Mouse (Mus musculus) limb, embryonic 14.5 days (tissue): ENCODE measurements at regions not wholly inside any gene's neighbourhood (a gene's known extent, or its start where the extent isn't known, plus 50 kb on each side); places are given as distances from the start of the nearest gene placed in this dataset.

ENCODE experiments used
- ATAC-seq: fragments of 200-750 bp; cut with Nextera tagmentation; 2 replicates; pipeline ENCODE4 v1.8.0; 2017; ENCODE audit warnings: low read depth, moderate number of reproducible peaks, moderate TSS enrichment; ENCODE audit not compliant: low FRiP score
- DNase-seq: peaks from one replicate; pipeline ENCODE4 v3.0.0-alpha.2; 2015; ENCODE audit warnings: low spot score
- H3K27ac ChIP-seq: fragments of 300-500 bp; sonication (generic); replicated peaks from 2 replicates; pipeline ENCODE4 v1.5.1; 2014; ENCODE audit warnings: low read depth, mild to moderate bottlenecking, low read length, moderate library complexity, mixed read lengths
- H3K27me3 ChIP-seq: fragments of 300-500 bp; sonication (generic); 2 replicates; pipeline ENCODE4 v1.6.1; 2014; ENCODE audit warnings: low read length, mixed read lengths; ENCODE audit not compliant: control insufficient read depth, insufficient read depth
- H3K36me3 ChIP-seq: fragments of 300-500 bp; sonication (generic); 2 replicates; pipeline ENCODE4 v1.6.1; 2014; ENCODE audit warnings: mild to moderate bottlenecking, low read length, moderate library complexity, mixed read lengths; ENCODE audit not compliant: control insufficient read depth, insufficient read depth
- H3K4me1 ChIP-seq: fragments of 300-500 bp; sonication (generic); 2 replicates; pipeline ENCODE4 v1.6.1; 2014; ENCODE audit warnings: antibody characterized with exemption, low read length, mixed read lengths; ENCODE audit not compliant: control insufficient read depth, insufficient read depth
- H3K4me2 ChIP-seq: fragments of 300-500 bp; sonication (generic); replicated peaks from 2 replicates; pipeline ENCODE4 v1.6.1; 2014; ENCODE audit warnings: low read depth, mild to moderate bottlenecking, low read length, moderate library complexity; ENCODE audit not compliant: severe bottlenecking
- H3K4me3 ChIP-seq: fragments of 300-500 bp; sonication (generic); replicated peaks from 2 replicates; pipeline ENCODE4 v1.5.1; 2014; ENCODE audit warnings: low read length
- H3K9ac ChIP-seq: fragments of 300-500 bp; sonication (generic); 2 replicates; pipeline ENCODE4 v1.6.1; 2014; ENCODE audit warnings: mild to moderate bottlenecking, low read depth, low read length, moderate library complexity; ENCODE audit not compliant: severe bottlenecking
- H3K9me3 ChIP-seq: fragments of 300-500 bp; sonication (generic); 2 replicates; pipeline ENCODE4 v1.6.1; 2016; ENCODE audit warnings: low read length; ENCODE audit not compliant: control insufficient read depth
- POLR2A ChIP-seq: fragments of 200-500 bp; IDR thresholded peaks from 2 replicates; pipeline ENCODE4 v1.8.0; 2012; ENCODE audit warnings: inconsistent platforms, mild to moderate bottlenecking, moderate library complexity, borderline replicate concordance; ENCODE audit not compliant: insufficient read depth, insufficient read length; ENCODE audit errors: extremely low read depth
- WGBS: fragments of 180-500 bp; shearing (Covaris S2); extraction: QIAGEN DNeasy Blood & Tissue Kit; methylation state at CpG from one replicate; pipeline ENCODE4 v1.1.7; 2014; 5-methylcytosine and 5-hydroxymethylcytosine counted together

DNA sequence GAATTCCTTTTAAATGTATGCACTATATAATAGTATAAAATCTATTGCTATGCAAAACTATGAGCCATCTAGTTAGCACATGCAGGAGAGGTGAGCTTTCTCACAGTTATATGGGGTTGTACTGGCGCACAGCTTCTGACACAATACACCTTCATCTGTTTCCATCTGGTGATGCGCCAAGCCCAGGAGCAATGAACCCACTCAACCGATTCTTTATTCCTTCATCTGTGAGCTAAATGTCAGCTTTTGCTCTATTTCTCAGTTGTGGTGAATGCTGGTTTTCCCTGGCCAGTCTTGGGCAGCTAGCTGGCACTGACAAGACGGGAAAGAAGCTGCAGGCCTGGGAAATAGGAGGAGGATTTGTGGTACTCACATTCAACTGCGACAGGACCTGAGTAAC lies 225.4 kb downstream of the Gm19410 start:
- no peak for TF ChIP-seq POLR2A
- Histone ChIP-seq H3K27ac (no peak overlapping the region), H3K36me3 (no peaks in the 10 kb centered on the region), H3K27me3 (no peaks in the 10 kb centered on the region), H3K4me3 (no peak overlapping the region), H3K4me2 (no peak overlapping the region), H3K4me1 (no peaks in the 10 kb centered on the region), H3K9ac (no peak overlapping the region), H3K9me3 (no peaks in the 10 kb centered on the region)
- DNase-seq (no peak), ATAC-seq (no peak)
- WGBS, result 83% methylated on average over 5 of the region's 5 CpGs

DNA sequence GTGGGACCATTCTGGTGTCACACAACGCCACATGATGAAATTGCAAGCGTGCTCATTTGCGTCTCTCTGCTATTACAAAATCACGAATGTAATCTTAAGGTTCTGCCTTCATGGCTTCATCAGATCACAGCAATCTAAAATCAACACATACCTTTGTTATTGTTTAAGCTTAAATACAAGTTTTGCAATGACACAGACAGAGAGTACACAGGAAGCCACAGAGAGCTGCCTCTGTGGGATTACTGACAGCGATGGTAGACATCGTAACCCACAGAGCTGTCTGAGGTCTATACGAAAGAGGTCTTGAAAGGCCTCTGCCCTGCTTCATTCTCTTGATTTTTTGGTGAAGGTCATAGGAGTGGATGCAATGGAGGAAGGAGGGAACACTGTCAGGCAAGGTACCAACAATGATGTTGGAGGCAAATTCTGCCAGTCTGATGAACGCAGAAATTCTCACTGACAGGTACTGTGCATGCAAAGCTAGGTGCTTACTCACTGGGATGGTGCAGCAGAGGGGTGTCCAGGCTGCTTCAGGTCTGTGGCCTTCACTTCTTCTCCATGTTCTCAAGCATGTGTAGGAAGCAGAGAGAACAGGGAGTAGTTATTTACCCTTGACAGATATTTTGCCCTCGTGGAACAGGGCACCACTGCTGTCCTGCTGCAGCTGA lies 226.5 kb downstream of the Gm19410 start:
- H3K4me3 ChIP-seq, result no peak overlapping the region
- WGBS, result 89% methylated on average over 9 of the region's 9 CpGs

DNA sequence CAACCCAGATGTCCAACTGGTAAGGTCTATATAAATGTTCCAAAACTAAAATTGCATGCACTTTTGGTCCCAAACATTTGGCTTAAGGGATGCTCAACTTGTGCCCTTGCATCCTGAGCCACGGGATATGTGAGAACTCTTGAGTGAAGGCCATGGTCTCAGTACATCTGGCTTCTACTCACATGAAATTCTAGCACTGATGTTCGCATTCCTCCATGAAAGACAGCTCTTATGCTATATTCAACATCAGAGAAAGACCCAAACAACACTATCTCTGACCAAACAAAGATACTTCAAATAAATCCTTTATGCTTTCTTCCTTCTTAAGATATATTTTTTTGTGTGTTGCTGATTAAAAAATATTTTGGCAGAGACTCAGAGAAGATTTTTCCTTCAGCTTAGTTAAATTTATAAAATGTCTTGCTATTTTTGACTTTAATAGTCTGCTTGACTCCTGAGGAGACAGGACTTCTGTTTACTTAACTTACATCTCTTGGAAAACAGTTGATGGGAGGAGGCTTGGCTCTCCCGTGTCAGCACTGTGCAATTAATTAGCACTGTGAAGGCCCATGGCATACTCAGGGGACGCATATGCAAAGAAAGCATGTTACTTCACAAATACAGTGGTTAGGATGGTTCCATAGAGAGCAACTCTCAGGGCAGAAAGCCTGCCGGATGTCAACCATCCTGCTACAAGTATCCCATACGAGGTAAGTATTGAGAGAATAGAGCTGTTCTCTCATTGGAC lies 230.9 kb downstream of the Gm19410 start:
- no peak for ATAC-seq

More for the DNA sequence above, 226.5 kb downstream of the Gm19410 start:
- Histone ChIP-seq H3K9me3 (no peaks in the 10 kb centered on the region), H3K36me3 (no peaks in the 10 kb centered on the region), H3K27me3 (no peaks in the 10 kb centered on the region), H3K27ac (no peak overlapping the region), H3K4me2 (no peak overlapping the region), H3K9ac (no peak overlapping the region), H3K4me1 (no peaks in the 10 kb centered on the region)
- ATAC-seq, result no peak
- TF ChIP-seq POLR2A, result no peak
- DNase-seq, result no peak

DNA sequence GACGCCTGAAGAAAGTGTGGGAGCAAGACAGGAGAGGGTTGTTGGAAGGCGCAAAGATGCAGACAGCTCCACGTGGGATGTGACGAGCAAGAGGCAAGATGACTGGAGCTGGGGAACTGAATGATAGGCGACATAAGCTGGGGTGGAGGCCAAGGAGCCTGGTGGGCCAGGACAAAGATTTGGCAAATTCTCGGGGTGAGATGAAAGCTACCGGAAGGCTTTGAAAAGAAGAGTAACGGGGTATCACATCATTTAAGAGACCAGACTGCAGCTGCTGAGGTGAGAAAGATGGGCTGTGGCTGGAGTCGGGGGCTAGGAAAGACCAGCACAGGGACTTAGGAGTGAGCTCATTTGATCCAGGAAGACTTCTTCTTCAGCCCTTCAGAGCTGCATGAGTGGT lies 234.0 kb downstream of the Gm19410 start:
- Histone ChIP-seq H3K4me3 (no peak overlapping the region), H3K27me3 (no peaks in the 10 kb centered on the region), H3K4me2 (no peak overlapping the region), H3K27ac (no peak overlapping the region), H3K9ac (no peak overlapping the region), H3K36me3 (no peaks in the 10 kb centered on the region), H3K9me3 (no peaks in the 10 kb centered on the region), H3K4me1 (no peaks in the 10 kb centered on the region)
- ATAC-seq, result no peak
- 65% methylated on average over 9 of the region's 9 CpGs for WGBS
- no peak for DNase-seq
- no peak for TF ChIP-seq POLR2A

More for the DNA sequence above, 230.9 kb downstream of the Gm19410 start:
- DNase-seq, result no peak
- Histone ChIP-seq H3K27ac (no peak overlapping the region), H3K4me2 (no peak overlapping the region), H3K36me3 (no peaks in the 10 kb centered on the region), H3K4me1 (no peaks in the 10 kb centered on the region), H3K4me3 (no peak overlapping the region), H3K9me3 (no peaks in the 10 kb centered on the region), H3K9ac (no peak overlapping the region), H3K27me3 (no peaks in the 10 kb centered on the region)
- 73% methylated on average over 6 of the region's 6 CpGs for WGBS
- TF ChIP-seq POLR2A, result no peak

DNA sequence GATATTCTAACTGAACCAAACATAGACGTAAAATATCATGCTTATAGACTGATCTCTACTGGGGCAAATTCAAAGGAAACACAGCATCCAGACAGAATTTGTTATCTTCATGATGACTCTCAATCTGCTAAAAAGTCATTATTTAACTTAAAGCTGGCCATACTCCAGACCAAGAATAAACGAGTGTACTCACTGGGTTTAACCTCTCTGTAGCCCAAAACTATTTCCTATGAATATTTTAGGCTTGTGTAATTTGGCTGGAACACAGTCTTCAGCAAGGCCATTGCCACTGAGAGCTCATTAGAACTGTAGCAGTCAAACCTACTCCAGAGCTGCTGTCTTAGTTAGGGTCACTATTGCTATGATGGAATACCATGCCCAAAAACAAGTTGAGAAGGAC lies 238.8 kb downstream of the Gm19410 start:
- no peaks in the 10 kb centered on the region for H3K36me3 ChIP-seq
- no peak for TF ChIP-seq POLR2A
- WGBS, result 78% methylated on average over 2 of the region's 2 CpGs
- no peak overlapping the region for H3K9ac ChIP-seq
- ATAC-seq (no peak), DNase-seq (no peak)
- H3K27me3 ChIP-seq, result no peaks in the 10 kb centered on the region
- no peak overlapping the region for H3K27ac ChIP-seq
- no peaks in the 10 kb centered on the region for H3K4me1 ChIP-seq
- no peak overlapping the region for H3K4me3 ChIP-seq
- H3K9me3 ChIP-seq, result no peaks in the 10 kb centered on the region
- no peak overlapping the region for H3K4me2 ChIP-seq
